Mouse (Mus musculus): ENCODE data around the gene Ybx2. TPM values are rescaled to one million over a fixed set of nuclear protein-coding genes. Genes with fewer than 3 reads are reported as not detected.
"Not testable (repeated sequence)": the region's sequence is repeated elsewhere in the genome, so short reads cannot be mapped to it uniquely, and the experiment has no call there.

The Ybx2 gene
- polyA plus RNA-seq, 1 experiment: 45.0 TPM

- DNase-seq (ENCODE audit: low read depth): no peak
- TF ChIP-seq CTCF (IDR thresholded peaks at IDR 0.05; ENCODE audit: borderline replicate concordance, extremely low read depth, insufficient read depth, insufficient read length) (peak; percentile 16; the same call in 1 of the 2 replicates), POLR2A (IDR thresholded peaks at IDR 0.05; ENCODE audit: borderline replicate concordance, extremely low read depth, insufficient read depth, insufficient read length, poor library complexity, severe bottlenecking) (no peak)
Measured at GRCm38 (mm10) chr11:69950807-69951459, 15.3 kb downstream of the Ybx2 start.

GRCm38 (mm10) chr11:69952274-69952673 lies 16.7 kb downstream of the Ybx2 start:
- TF ChIP-seq CTCF (IDR thresholded peaks at IDR 0.05; ENCODE audit: borderline replicate concordance, extremely low read depth, insufficient read depth, insufficient read length) (no peak), POLR2A (IDR thresholded peaks at IDR 0.05; ENCODE audit: borderline replicate concordance, extremely low read depth, insufficient read depth, insufficient read length, poor library complexity, severe bottlenecking) (no peak)
- no peak for DNase-seq (ENCODE audit: low read depth)

GRCm38 (mm10) chr11:69953267-69953915 lies 17.8 kb downstream of the Ybx2 start:
- TF ChIP-seq CTCF (IDR thresholded peaks at IDR 0.05; ENCODE audit: borderline replicate concordance, extremely low read depth, insufficient read depth, insufficient read length) (no peak), POLR2A (IDR thresholded peaks at IDR 0.05; ENCODE audit: borderline replicate concordance, extremely low read depth, insufficient read depth, insufficient read length, poor library complexity, severe bottlenecking) (no peak)
- no peak for DNase-seq (ENCODE audit: low read depth)

GRCm38 (mm10) chr11:69955618-69956017 lies 20.0 kb downstream of the Ybx2 start:
- DNase-seq (ENCODE audit: low read depth): not testable (repeated sequence)

GRCm38 (mm10) chr11:69956218-69956617 lies 20.6 kb downstream of the Ybx2 start:
- no peak for TF ChIP-seq POLR2A (IDR thresholded peaks at IDR 0.05; ENCODE audit: borderline replicate concordance, extremely low read depth, insufficient read depth, insufficient read length, poor library complexity, severe bottlenecking)
- TF ChIP-seq CTCF (IDR thresholded peaks at IDR 0.05; ENCODE audit: borderline replicate concordance, extremely low read depth, insufficient read depth, insufficient read length): peak; percentile 7; the same call in 1 of the 2 replicates
- DNase-seq (ENCODE audit: low read depth): no peak

- TF ChIP-seq CTCF (IDR thresholded peaks at IDR 0.05; ENCODE audit: borderline replicate concordance, extremely low read depth, insufficient read depth, insufficient read length): peak; percentile 37; the same call in 1 of the 2 replicates
- no peak for TF ChIP-seq POLR2A (IDR thresholded peaks at IDR 0.05; ENCODE audit: borderline replicate concordance, extremely low read depth, insufficient read depth, insufficient read length, poor library complexity, severe bottlenecking)
Measured at GRCm38 (mm10) chr11:69960616-69961015, 25.0 kb downstream of the Ybx2 start.

GRCm38 (mm10) chr11:69961841-69962240 lies 26.2 kb downstream of the Ybx2 start:
- DNase-seq (ENCODE audit: low read depth): no peak

More at GRCm38 (mm10) chr11:69960616-69961015, 25.0 kb downstream of the Ybx2 start:
- no peak for DNase-seq (ENCODE audit: low read depth)

GRCm38 (mm10) chr11:69964650-69965270 lies 29.2 kb downstream of the Ybx2 start, which contains the start of gene Cldn7:
Gene Cldn7 (plus strand): TSS chr11:69964779.
- TF ChIP-seq POLR2A (IDR thresholded peaks at IDR 0.05; ENCODE audit: borderline replicate concordance, extremely low read depth, insufficient read depth, insufficient read length, poor library complexity, severe bottlenecking) (no peak), CTCF (IDR thresholded peaks at IDR 0.05; ENCODE audit: borderline replicate concordance, extremely low read depth, insufficient read depth, insufficient read length) (no peak)
- DNase-seq (ENCODE audit: low read depth): no peak

More at GRCm38 (mm10) chr11:69961841-69962240, 26.2 kb downstream of the Ybx2 start:
- TF ChIP-seq POLR2A (IDR thresholded peaks at IDR 0.05; ENCODE audit: borderline replicate concordance, extremely low read depth, insufficient read depth, insufficient read length, poor library complexity, severe bottlenecking): no peak
- no peak for TF ChIP-seq CTCF (IDR thresholded peaks at IDR 0.05; ENCODE audit: borderline replicate concordance, extremely low read depth, insufficient read depth, insufficient read length)

GRCm38 (mm10) chr11:69965271-69966005 lies 29.8 kb downstream of the Ybx2 start:
- TF ChIP-seq CTCF (IDR thresholded peaks at IDR 0.05; ENCODE audit: borderline replicate concordance, extremely low read depth, insufficient read depth, insufficient read length) (no peak), POLR2A (IDR thresholded peaks at IDR 0.05; ENCODE audit: borderline replicate concordance, extremely low read depth, insufficient read depth, insufficient read length, poor library complexity, severe bottlenecking) (no peak)
- DNase-seq (ENCODE audit: low read depth): no peak

GRCm38 (mm10) chr11:69966006-69966859 lies 30.6 kb downstream of the Ybx2 start:
- TF ChIP-seq POLR2A (IDR thresholded peaks at IDR 0.05; ENCODE audit: borderline replicate concordance, extremely low read depth, insufficient read depth, insufficient read length, poor library complexity, severe bottlenecking) (no peak), CTCF (IDR thresholded peaks at IDR 0.05; ENCODE audit: borderline replicate concordance, extremely low read depth, insufficient read depth, insufficient read length) (no peak)
- DNase-seq (ENCODE audit: low read depth): no peak
